Mouse (Mus musculus): ENCODE data around the gene Rpl26.

Rpl26 gene

GRCm38 (mm10) chr11:68901351-68902046 lies at the start of gene Rpl26:
Rpl26 (plus strand) TSS chr11:68901583.
- peak; percentile 97 for DNase-seq (ENCODE audit: low spot score)

DNA sequence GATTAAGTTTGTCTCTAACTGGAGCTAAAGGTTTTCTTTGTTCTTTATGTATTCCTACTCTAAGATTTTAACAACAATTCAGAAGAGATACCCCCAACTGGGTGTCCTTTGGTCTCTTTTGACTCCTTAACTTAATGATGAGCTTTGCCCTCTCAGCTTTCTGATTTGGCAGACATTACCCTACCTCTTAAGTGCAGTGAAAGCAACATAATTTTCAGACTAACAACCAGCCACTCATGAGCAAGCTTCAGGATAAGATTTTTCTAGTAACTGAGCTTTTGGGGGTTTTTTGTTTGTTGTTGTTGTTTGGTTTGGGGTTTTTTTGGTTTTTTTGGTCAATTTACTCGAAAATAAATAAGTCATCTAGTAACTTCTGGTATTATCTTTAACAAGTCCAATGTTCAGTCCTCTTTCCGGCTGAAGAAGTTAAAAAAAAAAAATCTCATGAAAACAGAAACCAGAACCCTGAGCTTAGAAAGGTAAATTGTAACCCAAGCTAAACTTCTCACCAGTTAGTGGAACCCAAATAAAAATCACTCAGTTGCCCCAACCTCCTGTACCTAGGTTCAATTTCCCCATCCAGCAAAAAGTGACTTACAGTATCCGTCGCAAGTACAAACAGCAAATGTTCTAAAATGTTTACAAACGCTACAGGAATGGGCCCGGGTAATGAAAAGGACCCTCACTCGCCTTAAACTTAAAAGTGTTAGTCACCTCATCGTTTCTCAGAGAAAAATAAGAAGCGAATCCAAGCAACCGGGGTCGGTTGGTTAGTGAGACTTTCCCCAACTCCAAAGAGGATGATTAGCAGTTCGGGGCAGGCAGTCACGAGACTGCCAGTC lies 49.5 kb upstream of the Rpl26 start:
- DNase-seq (ENCODE audit: low spot score) = no peak

DNA sequence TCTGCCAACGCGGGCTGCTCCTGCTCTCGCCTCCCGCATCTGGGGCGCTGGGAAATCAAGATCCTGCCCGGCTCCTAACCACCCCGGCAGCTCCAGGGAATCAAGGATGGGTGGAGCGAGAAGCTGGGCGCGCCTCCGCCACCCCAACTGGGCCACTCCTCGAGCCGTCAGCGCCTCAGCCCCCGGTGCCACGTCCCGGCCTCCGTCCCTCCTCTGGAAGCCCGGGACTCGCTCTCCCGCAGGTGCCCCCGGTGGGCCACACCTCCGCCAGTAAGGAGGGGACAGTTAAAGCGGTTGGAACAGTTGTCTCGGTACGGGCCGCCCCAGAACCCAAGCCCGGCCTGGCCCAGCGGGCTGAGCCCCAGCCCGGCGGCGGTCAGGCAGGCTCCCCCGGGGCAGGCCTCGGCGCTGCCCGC lies 48.9 kb upstream of the Rpl26 start:
- peak; percentile 26 for DNase-seq (ENCODE audit: low spot score)

DNA sequence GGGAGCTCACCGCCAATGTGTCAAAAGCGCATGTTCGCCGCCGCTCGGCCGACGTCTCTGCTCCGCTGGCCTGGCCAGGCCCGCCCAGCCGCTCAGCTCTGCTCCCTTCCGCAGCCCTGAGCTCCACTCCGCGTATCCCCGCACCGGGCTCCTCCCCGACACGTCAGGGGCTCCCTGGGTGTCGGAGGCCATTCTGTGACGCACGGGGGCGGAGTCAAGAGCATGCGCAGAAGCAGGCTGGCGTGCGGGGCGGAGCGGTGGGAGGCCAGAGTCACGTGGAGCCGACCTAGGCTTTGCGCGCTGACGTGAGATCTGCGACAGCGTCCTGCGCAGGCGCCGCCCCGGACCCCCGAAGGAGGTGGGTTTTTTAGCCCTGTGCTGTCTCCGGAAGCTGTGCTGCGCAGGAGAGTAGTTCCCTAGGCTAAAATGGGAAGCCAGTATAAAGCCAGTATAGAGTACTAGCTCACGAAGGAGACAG lies 48.4 kb upstream of the Rpl26 start:
- peak; percentile 99 for DNase-seq (ENCODE audit: low spot score)

DNA sequence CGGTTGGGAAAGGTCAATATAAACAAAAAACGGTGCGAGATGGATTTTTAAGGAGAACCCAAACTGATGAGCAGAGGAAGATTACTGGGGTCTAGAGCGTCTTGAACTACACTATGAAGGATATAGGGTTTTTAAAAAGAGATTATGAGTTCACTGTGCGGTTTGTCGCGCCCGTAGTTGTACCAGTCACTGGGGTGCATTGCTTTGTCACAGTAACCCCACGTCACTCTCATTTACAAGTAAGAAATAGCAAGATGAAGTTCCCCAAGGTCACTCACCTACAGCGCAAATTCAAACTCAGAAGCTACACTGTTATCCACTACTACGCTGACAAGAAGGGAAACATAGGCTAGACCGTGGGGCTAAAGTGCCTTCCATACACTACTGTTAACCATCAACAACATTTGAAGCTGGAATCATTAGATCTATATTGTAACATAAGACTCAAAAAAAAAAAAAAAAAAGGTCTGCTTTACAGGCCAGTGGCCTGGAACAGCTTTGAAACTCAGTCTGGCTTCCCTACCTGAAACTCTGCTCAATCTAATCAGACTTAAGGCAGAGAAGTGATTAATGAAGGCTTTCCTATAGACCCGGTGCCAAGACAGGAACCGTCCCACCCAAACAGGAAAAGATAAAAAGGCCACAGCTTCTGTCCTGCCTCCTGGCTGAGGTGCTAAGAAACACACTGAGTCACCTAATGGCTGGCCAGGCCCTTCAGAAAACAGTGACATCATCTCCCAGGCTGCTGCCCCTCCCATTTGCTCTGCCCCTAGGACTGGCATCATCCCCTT lies 47.6 kb upstream of the Rpl26 start:
- DNase-seq (ENCODE audit: low spot score) = no peak

DNA sequence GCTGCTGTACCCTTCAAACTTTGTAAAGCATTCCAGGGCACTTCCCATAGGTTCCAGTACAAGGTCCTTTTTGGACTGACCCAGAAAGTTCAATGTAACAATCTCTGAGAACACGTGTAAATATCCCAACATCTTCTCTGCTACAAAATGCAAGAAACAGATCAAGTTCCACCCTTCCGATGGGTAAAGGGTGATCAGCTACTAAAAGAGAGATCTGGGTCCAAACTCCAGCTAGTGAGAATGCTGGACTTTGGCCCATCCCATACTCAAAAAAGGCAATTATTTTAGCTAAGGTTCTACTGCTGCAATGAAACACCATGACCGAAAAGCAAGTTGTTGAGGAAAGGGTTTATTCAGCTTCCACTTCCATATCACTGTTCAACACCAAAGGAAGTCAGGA lies 46.8 kb upstream of the Rpl26 start:
- no peak for DNase-seq (ENCODE audit: low spot score)

- no peak for DNase-seq (ENCODE audit: low spot score)
Measured at GRCm38 (mm10) chr11:68857329-68857728, 44.1 kb upstream of the Rpl26 start.

- DNase-seq (ENCODE audit: low spot score) = no peak
Measured at GRCm38 (mm10) chr11:68859943-68860593, 41.3 kb upstream of the Rpl26 start.

DNA sequence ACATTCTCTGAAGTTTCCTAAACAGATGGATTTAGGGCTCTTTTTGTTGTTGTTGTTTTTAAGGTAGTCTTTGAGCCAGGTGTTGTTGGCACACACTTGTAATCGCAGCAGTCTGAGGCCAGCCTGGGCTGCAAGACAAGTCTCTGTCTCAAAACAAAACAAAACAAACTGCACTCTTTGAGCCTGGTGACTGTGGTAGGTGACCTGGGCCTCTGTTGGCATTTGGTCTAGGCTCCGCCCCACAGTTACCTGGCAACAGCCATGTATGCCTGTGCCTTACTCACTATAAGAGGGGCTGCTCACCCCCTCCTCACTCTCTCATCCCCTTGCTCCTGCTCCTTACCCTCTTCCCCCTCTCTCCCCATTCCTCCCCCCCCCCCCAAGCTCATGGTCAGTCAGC lies 39.1 kb upstream of the Rpl26 start:
- DNase-seq (ENCODE audit: low spot score) = no peak

- no peak for DNase-seq (ENCODE audit: low spot score)
Measured at GRCm38 (mm10) chr11:68863631-68864091, 37.7 kb upstream of the Rpl26 start.

DNA sequence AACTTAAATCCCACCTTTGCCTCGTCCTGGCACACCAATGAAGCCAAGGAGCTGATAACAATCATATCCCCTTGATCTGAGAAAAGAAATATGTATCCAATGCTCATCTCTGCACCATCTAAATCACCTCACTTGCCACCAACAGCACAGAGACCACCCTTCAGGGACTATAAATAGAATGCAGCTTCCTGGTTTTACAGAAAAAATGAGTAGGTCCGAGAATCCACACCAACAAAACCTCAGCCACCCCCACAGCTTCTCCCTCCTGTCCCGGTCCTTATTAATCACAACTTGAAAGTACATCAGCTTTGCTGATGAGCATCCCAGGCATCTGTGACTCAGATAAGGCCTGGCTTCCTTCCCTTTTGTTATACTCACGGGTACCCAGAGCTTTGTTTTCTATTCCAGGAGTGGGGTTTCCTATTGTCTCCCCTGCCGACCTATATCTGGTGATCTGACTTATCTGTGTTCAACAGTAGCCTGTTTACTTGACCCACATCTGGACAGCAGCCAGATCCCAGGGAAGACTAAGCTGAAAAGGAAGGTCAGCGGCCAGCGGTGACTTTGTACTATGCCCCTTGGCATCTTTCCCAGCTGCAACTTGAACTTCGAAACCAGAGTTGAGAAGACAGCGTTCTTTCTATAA lies 36.7 kb upstream of the Rpl26 start:
- DNase-seq (ENCODE audit: low spot score) = no peak

GRCm38 (mm10) chr11:68871277-68871676 lies 30.1 kb upstream of the Rpl26 start:
- DNase-seq (ENCODE audit: low spot score) = no peak

GRCm38 (mm10) chr11:68871748-68872147 lies 29.6 kb upstream of the Rpl26 start, which contains the start of gene Ndel1:
Ndel1 (minus strand) TSS chr11:68871858.
- no peak for DNase-seq (ENCODE audit: low spot score)

GRCm38 (mm10) chr11:68874841-68875240 lies 26.5 kb upstream of the Rpl26 start:
- no peak for DNase-seq (ENCODE audit: low spot score)

- DNase-seq (ENCODE audit: low spot score) = no peak
Measured at GRCm38 (mm10) chr11:68878811-68879210, 22.6 kb upstream of the Rpl26 start.

GRCm38 (mm10) chr11:68882107-68882506 lies 19.3 kb upstream of the Rpl26 start:
- no peak for DNase-seq (ENCODE audit: low spot score)

GRCm38 (mm10) chr11:68883843-68884242 lies 17.5 kb upstream of the Rpl26 start:
- no peak for DNase-seq (ENCODE audit: low spot score)

- DNase-seq (ENCODE audit: low spot score) = no peak
Measured at GRCm38 (mm10) chr11:68884368-68884767, 17.0 kb upstream of the Rpl26 start.

- no peak for DNase-seq (ENCODE audit: low spot score)
Measured at GRCm38 (mm10) chr11:68886091-68886490, 15.3 kb upstream of the Rpl26 start.

DNA sequence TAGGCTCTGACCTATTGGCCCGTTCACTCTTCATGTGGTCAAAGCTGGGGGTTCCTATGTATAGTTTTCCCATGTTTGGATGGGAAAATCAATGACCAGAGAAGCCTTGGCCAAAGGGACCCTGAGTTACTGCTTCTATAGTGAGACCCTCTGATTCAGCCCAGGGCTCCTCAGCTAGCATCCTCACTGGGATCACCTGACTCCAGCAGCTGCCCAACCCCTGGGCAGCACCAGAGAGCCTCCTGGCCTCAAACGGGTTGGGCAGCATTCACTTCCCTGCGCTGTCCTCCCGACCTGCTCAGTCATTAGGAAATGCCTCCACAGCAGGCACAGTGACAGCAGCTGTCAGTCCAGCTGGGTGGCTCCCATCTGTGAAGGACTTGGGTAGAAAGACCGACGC lies 13.1 kb upstream of the Rpl26 start, which contains the start of gene Rnf222:
Gene Rnf222 (plus strand): TSS at position 301 of the 400 bp plus-strand sequence.
- DNase-seq (ENCODE audit: low spot score) = no peak

GRCm38 (mm10) chr11:68888653-68889052 lies 12.7 kb upstream of the Rpl26 start:
- no peak for DNase-seq (ENCODE audit: low spot score)
